Mouse (Mus musculus) heart, postnatal 0 days (tissue): Measurements from ENCODE around the gene Amn1.

ENCODE experiments used
- CTCF ChIP-seq: IDR thresholded peaks from 2 replicates; pipeline ENCODE4 v1.5.1; 2016; ENCODE audit warnings: antibody characterized with exemption, control low read depth, low read depth
- EP300 ChIP-seq: IDR thresholded peaks from 2 replicates; pipeline ENCODE4 v1.6.1; 2016; ENCODE audit warnings: antibody characterized with exemption, low read depth

DNA sequence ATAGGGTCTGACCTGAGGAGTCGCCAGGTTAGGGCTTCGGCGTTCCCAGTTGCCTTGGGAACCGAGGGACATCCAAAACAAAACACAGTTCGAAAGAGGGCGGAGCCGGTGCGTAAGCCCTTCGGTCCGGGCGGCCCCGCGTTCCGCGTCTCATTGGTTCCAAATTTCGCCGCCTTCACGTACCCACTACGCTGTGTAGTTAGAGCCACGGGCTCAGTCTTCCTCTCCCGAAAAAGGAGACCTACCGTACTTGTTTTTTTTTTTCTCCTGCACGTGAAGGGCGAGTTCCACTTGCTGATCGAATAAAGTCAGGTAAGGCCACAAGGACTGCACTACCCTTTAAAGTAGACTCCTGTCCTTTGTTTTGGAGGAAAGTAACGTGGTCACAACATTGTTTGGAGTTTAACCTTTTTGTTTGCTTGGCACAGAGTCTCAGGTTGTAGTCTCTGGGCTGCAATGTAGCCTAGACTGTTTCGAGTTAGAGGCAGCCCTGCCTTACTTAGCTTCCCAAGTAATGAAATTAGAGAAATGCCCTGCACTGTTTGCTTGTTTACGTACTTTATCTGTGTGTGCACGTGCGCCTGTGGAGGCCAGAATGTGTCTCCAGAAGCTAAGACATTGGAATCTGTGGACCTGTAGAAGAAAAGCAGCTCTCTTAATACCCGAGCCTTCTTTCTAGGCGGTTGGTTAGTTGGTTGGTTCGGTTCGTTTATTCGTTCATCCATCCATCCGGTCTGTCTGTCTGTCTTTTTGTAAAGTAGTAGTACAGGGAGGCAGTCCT lies 46.9 kb downstream of the Amn1 start:
- no peak for TF ChIP-seq CTCF
- no peak for TF ChIP-seq EP300
